Mouse (Mus musculus) testis, adult 2 months (tissue): ENCODE results near the gene Hoxa4.

Experiments
- CTCF ChIP-seq: fragments of 200-500 bp; IDR thresholded peaks from 2 replicates; pipeline ENCODE4 v1.5.1; 2012; ENCODE audit warnings: low read depth, mild to moderate bottlenecking, inconsistent platforms, low read length, moderate library complexity; ENCODE audit not compliant: control insufficient read depth, insufficient read depth, insufficient replicate concordance
- POLR2A ChIP-seq: fragments of 200-500 bp; IDR thresholded peaks from 2 replicates; pipeline ENCODE4 v1.6.1; 2012; ENCODE audit warnings: low read depth, mild to moderate bottlenecking, inconsistent platforms, low read length, moderate library complexity; ENCODE audit not compliant: control insufficient read depth

GRCm38 (mm10) chr6:52227470-52228222, 36.1 kb upstream of the Hoxa4 start:
- TF ChIP-seq CTCF (no peak), POLR2A (no peak)
